Mouse (Mus musculus) ES-E14 (cell line): ENCODE measurements around the gene Fbxl17.

Experiments used
- CHD2 ChIP-seq: IDR thresholded peaks from 2 replicates; pipeline ENCODE4 v1.6.1; 2014; ENCODE audit warnings: mild to moderate bottlenecking, low read depth, low read length, inconsistent platforms
- HCFC1 ChIP-seq: IDR thresholded peaks from 2 replicates; pipeline ENCODE4 v1.6.1; 2012; ENCODE audit warnings: low read length, inconsistent platforms, borderline replicate concordance; ENCODE audit not compliant: insufficient read depth
- MAFK ChIP-seq: IDR thresholded peaks from 2 replicates; pipeline ENCODE4 v1.6.1; 2014; ENCODE audit warnings: mild to moderate bottlenecking, low read depth, low read length, inconsistent platforms; ENCODE audit not compliant: insufficient read depth
- ZC3H11A ChIP-seq: IDR thresholded peaks from 2 replicates; pipeline ENCODE4 v1.6.1; 2012; ENCODE audit warnings: low read depth, mild to moderate bottlenecking, inconsistent platforms, low read length, borderline replicate concordance
- ZNF384 ChIP-seq: IDR thresholded peaks from 2 replicates; pipeline ENCODE4 v1.6.1; 2012; ENCODE audit warnings: low read depth, low read length, inconsistent platforms

DNA sequence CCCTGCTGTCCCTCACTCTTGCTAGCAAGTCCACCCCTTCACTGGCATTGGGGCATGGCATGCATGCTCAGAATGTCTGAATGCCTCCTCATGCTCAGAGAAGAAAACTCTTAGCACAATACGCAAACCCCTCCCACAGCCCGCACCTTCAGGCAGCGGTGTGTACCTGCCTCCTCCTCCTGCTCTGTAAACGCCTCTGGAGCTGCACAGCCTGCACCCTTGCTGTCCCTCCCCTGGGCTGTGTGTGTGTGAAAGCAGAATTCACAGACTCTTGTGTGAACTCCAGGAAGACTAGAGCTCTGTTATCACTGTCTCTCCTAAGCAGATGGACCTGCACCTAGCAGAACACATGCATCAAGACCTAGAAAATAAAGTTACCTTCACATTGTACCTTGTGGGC, 76.0 kb downstream of the Fbxl17 start:
- no peak for TF ChIP-seq HCFC1
- TF ChIP-seq ZNF384, result no peak
- no peak for TF ChIP-seq ZC3H11A
- no peak for TF ChIP-seq MAFK
- TF ChIP-seq CHD2, result no peak
